Mouse (Mus musculus) monocyte, adult 2 months (primary cell): ENCODE data around the gene Fxyd2.

Experiments used
- DNase-seq, 2 experiments: peaks; one replicate each; pipeline ENCODE4 v3.0.0; 2022; ENCODE audit warnings: low spot score in 2 of 2, low read depth in 1 of 2

The Fxyd2 gene

DNA sequence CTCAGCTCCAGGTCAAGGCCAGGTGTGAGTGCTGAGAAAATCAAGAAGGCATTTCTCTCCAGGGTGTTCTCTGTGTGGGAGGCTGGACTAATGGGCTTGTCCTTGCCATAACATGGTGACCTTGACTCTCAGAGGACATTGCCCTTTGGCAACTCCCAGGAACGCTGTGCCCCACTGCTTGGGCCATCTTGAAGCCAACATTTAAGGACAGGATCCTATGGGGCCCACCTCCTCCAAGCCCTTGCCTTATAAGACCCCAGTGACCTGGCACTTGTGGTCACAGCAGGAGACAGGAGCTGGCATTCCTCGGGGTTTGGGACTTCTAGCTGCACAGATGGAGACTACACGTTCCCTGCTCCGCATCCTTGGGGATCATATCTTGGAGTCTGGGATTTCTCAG lies at the start of gene Fxyd2:
Fxyd2 (plus strand) TSS at position 236 of the 400 bp plus-strand sequence.
- no peak for DNase-seq

DNA sequence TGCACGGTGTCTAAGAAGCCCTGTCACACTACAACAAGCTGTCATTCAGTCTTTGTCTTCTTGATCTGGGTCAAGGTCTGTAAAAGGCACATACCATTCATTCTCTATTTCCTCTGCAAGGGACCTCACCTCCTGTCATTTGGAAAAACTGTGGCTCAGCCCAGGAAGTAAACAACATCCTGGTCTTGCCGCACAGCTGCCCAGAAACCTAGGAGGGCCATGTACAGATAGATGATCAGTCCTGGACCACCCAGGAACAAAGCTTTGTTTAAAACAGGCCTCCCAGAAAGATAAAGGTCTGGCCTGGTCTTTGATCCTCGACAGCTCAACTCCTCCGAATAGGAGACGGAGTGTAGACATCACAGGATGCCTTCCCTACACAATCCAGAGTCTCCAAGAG lies 49.6 kb upstream of the Fxyd2 start:
- no peak for DNase-seq

DNA sequence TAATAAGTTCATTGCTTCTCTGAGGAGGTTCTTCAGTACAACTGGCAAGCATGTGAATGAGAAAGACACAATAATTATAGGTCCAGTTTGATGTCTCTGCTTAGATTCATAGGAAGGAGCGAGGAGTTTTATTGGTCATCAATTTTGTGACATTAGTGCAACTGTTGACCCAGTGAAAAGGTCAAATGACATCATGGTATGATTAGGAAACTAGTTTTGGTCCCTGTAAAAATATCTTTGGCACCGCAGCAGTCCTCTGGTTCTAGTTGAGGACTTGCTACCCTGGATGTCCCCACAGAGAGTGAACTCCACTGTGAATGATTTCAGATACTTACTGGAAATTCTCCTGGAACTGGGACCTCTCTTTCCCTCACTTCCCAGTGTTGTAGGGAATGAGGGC lies 44.3 kb upstream of the Fxyd2 start:
- DNase-seq, result no peak

DNA sequence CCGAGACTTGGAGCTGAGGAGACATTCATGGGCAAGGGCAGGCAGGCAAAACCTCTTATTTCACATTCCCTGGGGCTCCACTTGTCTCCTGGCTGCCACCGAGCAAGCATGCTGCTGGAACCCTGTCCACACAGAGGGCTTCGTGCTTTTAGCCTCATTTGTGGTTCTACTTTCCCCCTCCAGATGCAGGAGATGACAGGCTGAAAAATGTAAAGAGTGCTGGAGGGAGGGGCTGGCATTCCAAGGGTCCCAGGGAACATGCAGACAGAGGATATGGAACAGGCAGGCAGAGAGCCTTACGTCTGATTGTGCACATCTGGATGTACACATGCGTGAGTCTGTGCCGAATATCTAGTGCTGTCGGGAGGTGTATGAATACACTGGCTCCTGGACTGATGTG lies 41.1 kb upstream of the Fxyd2 start:
- DNase-seq, result no peak

DNA sequence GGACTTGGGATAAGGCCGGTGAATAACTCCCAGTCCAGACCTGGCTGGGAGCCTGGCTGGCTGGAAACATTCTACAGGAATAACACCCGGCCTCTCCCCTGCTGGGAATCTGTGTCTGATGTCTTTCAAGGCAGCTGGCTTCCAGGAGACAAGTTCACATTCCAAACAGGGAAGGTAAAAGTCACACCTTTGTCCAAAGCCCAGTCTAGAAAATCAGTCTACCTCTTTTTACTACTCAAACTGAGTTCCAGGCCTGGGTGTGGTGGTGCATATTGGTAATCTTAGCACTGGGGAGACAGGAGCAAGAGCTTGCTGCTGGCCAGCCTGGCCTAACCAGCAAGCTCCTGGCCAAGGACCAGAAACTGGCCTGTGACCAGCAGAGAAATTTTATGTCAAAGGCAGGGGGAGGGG lies 37.4 kb upstream of the Fxyd2 start:
- no peak for DNase-seq

DNA sequence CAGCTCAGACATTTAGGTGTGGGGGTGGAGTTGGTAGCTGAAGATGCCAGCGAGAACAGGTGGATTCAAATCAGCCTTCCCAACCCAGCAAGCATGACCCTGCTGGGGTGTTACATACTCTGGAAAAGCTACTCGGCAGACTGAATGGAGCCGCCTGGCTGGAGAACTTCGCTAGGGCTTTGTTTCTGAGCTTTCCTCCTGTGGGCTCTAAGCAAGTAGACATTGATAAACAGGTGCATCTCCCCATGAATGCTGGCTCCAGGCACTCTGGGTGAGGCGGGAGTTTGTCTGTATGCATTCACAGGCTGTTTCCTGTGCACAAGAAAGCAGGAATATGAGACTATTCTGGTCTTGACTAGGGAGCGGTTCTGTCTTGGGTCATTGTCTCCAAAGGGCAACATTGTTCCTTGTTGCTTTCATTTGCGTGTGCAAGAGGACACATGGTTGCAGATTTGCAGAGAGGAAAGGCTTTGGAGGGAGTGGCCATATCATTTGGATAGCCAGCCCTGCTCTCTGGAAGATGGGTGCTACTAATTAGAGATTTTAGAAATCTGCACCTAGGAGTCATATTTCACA lies 35.7 kb upstream of the Fxyd2 start:
- no peak for DNase-seq

DNA sequence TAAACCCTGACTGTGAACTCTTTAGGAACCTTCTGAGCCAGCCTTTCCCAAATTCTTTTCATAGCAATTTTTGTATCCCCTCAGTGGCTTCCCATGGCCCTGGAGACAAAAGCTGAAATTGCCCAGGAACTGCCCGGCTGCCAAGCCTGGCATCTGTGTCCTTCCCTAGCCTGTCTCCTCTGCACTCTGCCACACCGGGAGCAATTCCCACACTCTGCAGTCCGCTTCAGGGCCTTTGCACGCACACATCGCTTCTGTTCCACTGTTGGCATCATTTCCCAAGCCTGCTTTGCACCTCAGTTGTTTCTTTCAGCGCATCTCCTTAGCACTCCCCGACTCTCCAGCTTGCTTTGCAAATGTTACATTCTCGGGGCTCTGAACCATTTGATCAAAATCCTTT lies 31.8 kb upstream of the Fxyd2 start:
- no peak for DNase-seq

DNA sequence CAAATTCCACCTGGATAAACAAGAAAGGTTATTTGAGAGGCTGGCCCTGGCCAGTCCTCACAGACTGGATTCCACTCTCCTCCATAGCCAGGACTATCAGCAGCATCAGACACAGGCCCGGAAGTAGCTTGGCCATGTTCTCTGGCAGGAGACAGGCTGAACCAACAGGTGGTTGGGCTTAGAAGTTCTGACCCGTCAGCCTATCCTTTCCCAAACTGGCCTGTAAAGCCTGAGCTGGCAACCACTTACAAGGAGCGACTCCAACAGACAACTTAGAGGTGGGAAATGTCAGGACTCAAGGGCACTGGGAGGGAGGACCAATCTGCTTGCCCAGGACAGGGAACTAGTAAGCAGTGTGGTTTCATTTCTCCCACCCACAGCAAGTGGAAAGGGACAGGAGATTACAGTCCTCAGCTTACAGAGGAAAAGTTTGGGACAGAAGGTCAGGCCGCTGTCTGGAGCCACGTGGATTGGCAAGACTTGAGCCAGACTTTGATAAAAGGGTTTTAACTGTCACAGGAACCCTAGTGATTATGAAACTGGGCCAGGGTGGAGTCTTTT lies 31.0 kb upstream of the Fxyd2 start:
- DNase-seq, result no peak

DNA sequence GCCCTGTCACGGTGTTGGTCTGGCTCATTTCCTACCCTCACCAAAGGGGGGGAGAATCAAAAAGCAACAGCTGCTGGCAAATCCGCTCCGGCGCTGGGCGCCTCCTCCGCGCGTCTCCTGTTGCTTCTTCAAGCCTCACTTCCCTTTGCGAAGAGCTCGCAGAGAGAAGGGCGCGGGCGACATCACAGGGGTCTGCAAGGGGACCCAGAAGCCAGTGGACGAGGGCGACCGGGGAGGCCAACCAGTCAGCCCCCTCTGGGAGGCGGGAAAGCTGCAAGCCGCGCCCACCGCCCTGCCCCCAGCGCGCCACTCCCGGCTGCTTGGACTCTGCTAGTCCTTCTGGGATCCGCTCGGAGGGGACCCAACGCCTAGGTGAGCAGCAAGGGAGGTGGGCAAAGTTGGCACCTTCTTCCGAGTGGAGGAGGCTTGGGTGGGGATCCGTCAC lies 29.3 kb upstream of the Fxyd2 start, which contains the start of gene Fxyd6:
Fxyd6 (plus strand) TSS at position 69 of the 445 bp plus-strand sequence.
- DNase-seq, result no peak

DNA sequence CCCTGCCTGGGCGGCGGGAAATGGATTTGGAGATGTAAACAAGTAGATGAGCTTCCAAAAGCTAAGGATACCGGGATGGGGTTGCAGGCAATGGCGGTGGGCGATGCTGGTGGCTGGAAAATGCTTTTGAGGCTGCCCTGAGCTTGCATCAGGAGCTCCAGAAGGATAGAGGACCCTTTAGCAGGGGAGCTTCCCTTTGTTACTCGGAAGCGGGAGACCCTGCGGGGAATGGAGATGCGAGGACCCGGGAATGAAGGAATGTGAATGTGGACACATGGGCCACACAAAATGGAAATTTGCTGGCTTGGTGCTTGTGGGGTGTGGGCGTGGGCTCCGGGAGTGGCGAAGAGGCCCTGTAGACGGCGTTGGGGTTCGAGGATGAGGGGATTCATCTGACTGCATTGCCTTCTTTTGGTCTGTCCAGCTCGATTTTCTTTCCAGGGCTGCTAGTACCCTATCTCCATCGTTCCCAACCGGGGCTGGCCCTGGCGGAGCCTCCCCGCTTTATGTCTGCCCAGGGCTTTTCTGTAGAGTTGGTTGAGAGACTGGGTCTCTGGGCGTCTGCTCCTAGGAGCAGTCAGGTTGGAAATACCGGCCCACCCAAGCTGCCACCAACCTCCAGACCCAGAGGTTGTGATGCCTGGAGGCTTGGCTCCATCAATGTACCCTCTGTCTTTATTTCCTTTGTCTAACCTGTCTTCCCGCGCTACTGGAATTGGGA lies 28.7 kb upstream of the Fxyd2 start:
- no peak for DNase-seq

DNA sequence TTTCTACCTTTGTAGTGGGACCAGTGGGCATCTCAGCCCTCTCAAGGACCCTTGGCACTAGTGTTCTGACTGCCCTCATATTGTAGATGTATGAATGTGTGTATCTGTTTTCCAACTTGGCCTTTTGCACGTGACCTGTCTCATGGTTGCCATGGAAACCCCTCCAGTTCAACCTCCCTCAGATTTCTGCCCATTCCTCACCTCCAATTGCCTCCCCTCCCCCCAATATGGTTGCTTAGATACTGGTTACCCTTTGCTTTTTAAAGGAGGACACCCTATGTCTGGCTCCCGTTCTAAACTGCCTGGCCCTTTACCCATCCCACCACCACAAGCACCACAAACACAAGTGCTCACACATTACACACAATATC lies 28.1 kb upstream of the Fxyd2 start:
- no peak for DNase-seq

DNA sequence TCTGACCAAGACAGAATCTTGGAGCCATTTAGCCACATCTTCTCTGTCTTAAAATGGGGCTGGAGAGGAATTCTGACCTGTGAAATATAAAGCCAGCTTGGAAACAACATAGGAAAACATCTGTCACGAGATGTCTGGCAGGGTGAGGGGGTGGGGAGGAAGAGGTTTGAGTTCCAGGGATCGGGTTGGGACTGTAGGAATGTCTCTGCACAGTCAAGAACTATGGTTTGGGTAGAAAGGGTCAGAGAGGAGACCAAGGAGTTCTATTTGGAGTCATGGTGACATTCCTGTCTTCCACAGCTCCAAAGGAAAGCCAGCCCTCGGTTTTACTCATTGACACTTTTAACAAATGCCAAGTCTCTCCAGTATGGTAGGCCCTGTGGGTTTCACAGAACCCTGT lies 25.6 kb upstream of the Fxyd2 start:
- DNase-seq, result no peak

DNA sequence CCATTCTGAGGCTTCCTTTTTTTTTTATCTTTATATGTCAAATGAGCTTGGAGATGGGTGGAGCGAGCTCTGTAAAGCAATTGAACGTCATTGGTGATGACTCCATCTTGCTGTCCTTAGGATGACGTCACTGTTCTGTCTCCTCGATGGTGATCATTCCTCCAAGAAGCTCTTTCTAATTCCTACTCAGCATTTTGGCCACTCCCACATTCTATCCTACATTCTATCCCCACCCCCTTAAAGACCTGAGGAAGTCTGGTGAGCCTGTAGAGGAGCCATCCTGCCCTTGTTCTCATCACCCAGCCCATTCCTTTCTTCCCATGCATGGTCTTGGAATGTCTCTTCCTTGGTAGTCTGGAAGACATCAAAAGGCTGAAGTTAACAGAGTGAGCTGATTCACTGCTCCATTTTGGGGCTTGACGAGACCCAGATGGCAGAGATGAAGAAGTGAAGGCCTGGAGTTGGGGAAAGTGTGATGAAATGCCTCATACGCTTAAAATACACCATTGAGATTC lies 24.4 kb upstream of the Fxyd2 start:
- DNase-seq, result no peak

DNA sequence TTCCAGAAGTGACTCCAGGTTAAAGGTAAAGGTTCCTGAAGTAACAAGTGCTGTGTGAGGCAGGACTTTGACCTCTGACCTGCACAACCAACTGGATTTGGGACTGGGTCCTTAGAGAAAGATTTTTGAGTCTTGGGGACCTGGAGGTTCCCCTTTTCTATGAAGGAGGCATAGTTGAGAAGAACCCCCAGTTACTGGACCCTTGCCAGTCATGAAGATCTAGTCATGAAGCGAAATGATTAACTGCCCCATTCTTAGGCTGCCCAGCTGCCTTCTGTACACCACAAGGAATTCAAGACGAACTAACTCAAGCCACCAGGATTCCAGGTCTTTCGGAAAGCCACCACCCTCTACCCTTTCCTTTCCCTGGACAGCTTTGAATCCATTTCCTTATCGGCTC lies 23.0 kb upstream of the Fxyd2 start:
- DNase-seq, result no peak

DNA sequence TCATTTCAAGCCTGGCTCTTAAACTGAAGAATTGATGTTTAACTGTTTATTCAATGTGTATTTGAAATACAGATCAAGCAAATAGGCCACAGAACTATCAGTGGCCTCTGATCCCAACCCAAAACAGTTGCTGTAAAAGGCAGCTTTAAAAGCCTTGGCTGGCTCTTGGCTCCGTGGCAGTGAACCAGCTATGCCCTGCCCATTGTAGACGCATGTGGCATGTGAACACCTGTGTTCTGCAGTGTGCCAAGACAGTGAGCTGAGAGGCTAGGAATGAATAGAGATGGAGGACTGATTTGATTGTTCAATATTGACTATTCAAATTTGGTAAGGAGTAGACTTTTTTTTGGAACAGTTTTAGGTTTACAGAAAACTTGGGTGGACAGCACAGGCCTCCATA lies 22.6 kb upstream of the Fxyd2 start:
- DNase-seq, result no peak

DNA sequence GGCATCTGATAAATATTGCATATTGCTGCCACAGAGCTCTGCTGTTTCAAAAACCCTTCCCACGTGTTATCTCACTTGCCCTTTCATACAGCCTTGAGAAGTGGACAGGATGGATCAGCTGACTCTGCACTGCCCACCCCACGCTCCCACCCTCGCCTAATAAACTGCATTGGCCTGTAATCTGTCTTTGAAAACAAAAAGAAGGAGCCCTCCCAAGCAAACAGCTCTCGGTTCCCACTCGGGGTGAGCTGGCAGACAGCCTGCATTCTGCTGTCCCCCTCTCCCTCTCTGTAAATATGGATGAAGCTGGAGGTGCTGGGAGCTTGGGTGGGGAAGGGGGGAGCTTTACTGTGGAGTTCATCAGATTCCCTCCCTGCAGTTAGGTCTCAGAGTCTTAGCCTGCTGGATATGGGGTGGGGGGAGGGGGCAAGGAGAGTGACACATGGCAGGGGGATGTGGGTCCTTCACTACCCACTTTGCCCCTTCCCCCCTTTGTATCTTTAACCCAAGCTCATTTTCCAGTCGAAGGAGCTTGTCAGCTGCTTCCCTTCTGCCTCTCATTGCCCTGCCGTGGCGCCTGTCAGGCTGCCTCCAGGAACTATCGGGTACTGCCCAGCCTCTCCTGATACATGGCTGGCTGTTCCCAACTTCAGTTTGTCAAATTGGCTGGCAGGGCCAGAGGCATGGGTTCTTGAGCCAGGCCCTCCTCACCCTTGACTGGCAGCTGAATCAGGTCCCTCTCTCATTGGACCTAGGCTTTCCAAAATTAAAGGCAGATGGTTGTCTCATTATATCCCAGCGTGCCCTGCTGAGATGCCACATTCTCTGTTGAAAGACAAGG lies 18.8 kb upstream of the Fxyd2 start:
- no peak for DNase-seq

DNA sequence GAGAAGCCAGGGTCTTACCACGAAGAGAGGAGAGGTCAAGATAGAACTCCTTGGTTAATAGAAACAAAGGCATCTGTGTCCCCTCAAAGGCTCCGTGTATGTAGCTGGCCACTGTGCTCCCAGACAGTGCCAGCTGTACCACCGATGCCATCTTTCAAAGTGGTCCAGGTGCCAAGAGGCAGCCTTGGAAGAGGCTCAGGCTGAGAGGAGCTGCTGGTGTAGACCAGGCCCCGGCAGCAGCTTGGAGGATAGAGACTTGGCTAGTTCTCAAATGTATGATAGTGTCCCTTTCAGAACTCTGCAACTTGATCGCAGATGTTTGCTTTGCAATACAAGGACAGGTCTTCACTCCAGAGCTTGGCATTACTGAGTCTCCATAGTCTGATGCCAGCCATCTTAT lies 17.1 kb upstream of the Fxyd2 start:
- DNase-seq, result no peak

DNA sequence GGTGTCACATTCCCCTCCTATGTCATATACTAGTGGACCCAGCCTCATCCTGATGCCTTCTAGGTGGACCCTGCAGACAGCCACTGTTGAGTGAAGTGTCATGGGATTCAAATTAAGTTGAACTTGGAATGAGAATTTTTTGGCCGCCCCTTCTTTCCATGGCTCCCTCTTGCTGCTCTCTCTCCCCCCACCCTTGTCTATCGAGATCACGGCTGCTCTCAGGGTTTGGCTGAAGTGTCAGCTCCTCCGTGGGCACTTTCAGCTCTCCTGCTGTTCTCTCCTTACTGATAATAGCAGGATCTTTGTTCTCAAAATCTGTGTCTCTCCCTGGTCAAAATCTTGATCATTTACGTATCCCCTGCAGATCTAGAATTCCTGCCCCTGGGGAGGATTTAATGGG lies 16.6 kb upstream of the Fxyd2 start:
- DNase-seq, result no peak

DNA sequence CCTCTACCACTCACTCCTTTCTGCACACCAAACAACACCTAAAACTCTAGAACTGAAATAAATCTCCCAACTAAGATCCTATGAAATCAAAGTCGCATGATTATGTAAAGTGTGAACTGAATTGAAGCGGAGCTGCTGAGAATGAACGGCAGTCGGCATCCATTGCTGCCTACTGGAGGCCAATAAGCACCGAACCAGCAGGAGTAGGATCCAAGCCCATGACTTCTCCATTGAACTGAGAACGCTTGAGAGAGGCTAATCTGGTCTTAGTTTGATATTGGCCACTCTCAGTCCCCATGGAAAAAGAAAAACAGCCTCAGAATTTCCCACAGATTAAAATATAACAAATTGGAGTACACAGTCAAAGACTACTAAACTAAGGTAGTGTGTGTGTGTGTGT lies 15.6 kb upstream of the Fxyd2 start:
- DNase-seq, result no peak

DNA sequence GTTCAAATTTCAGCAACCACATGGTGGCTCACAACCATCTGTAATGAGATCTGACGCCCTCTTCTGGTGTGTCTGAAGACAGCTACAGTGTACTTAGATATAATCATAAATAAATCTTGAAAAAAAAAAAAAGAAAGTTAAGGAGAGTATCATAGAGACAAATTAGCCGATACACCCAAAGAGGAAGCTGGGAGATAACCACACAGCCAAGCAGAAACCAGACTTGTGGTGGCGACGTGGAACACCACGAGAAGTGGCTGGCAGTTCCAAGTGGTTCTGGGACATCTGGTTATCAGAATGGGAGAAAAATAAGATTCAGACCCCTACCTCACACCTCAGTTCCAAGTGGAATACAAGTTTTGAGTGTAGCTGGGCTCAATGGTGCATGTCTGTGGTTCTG lies 12.8 kb upstream of the Fxyd2 start:
- DNase-seq, result no peak

DNA sequence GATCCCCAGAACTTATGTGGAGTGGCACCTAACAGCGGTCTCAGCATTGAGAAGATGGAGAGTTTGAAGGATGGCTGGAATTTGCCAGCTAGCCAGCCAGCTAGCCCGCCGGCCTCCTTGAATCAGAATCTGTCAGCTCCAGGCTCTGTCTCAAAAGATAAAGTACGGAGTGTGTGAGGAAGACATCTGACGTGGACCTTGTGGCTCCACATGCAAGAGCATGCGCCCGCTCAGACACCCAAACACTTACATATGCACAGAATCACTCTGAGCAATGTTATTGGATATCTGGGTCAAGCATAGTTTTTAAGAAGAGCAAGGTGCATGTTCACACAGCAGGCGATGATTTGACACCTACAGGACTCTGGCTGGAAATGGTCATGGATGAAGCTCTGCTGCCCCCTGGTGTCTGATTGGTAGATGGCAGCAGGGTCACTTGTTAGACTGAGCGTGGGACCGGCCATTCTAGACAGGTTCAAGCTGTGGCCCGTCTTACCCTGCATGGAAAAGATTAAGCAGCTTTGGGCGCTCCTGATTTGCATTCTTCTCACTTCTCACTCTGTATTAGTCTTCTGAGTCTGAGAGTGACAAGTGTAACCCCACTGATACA lies 11.0 kb upstream of the Fxyd2 start:
- peak; percentile 60 to 83 for DNase-seq
